Mouse (Mus musculus) hindbrain, embryonic 10.5 days (tissue): ENCODE data around the gene Rrbp1. TPM values are rescaled to one million over a fixed set of nuclear protein-coding genes. Genes with fewer than 3 reads are reported as not detected.

Experiments used
- polyA plus RNA-seq: library from polyadenylated mRNA; unstranded; fragments of >200 nt; fragmentation: Nextera tagmentation; extraction: Ambion mirVana; gene quantifications from 2 replicates; pipeline ENCODE4 v1.2.1, GENCODE M21; 2016

Rrbp1 gene
- polyA plus RNA-seq, 1 experiment from 2014 or later: 41.0 TPM

Other genes with a start within 250 kb of the Rrbp1 start
- gene Bfsp1, start 148.1 kb downstream of the Rrbp1 start, polyA plus RNA-seq: 0.45 and 1.0 TPM in 2 replicates
- gene Dstn, start 95.9 kb downstream of the Rrbp1 start, polyA plus RNA-seq: 327 and 368 TPM in 2 replicates
- gene Banf2, start 21.8 kb upstream of the Rrbp1 start, polyA plus RNA-seq: not detected in 2 replicates